Mouse (Mus musculus): ENCODE data around the gene Mtfp1. TPM values are rescaled to one million over a fixed set of nuclear protein-coding genes. Genes with fewer than 3 reads are reported as not detected.

The Mtfp1 gene
- polyA plus RNA-seq, 1 experiment from 2014 or later = 1.6 TPM

DNA sequence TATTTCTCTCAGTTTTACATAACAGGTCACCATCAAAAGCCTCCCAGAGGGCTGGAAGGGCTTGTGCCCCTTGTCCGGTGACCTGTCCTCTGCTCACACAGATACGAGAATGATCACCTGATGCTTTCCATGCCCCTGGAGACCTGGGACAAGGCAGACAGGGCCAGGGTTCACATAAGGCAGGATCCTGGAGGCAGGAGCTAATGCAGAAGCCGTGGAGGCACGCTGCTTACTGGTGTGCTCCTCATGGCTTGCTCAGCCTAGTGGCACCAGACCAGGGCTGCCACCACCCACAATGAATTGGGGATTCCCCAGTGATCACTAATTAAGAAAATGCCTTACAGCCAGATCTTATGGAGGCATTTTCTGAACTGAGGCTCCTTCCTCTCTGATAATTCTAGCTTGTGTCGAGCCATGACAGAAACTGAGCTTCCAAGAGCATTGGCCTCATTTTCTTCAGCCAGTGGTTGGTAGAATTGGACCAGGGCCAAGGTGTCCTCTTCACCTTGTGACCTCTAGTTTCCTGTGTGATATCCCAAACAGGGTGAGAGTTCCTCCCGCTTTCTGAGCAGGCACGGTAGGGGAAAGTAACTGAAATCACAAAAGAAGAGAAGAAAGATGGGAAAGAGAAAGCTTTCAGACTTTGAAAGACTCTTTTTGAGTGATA is 16.8 kb downstream of the Mtfp1 start:
- Histone ChIP-seq H3K27ac (no peak overlapping the region), H3K79me2 (ENCODE audit: inconsistent target) (no peaks in the 10 kb centered on the region), H3K36me3 (ENCODE audit: inconsistent target) (no peaks in the 10 kb centered on the region), H3K4me3 (ENCODE audit: inconsistent target) (no peak overlapping the region)
- WGBS (ENCODE audit: missing documents) = 92% methylated on average over 7 of the region's 7 CpGs

DNA sequence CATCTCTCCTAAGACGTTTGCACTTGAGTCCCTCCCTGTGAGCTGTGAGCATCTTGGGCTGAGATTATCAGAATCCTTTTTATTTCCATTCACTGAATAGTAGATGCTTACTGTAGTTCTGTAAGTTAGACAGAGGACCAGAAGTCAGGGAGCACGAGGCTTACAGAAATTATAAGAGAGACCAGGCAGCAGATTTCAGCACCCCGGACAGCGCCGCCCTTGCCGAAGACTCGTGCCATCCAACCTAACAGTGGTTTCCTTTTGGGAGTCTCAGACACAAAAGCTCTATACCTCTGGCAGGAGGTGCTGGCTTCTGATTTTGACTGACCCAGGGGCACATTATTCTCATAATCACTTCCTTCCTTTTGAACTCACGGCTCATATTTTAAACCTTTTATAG is 18.6 kb downstream of the Mtfp1 start:
- Histone ChIP-seq H3K4me3 (ENCODE audit: inconsistent target) (no peak overlapping the region), H3K79me2 (ENCODE audit: inconsistent target) (no peaks in the 10 kb centered on the region), H3K27ac (no peak overlapping the region), H3K36me3 (ENCODE audit: inconsistent target) (no peaks in the 10 kb centered on the region)
- 21% methylated on average over 8 of the region's 8 CpGs for WGBS (ENCODE audit: missing documents)

DNA sequence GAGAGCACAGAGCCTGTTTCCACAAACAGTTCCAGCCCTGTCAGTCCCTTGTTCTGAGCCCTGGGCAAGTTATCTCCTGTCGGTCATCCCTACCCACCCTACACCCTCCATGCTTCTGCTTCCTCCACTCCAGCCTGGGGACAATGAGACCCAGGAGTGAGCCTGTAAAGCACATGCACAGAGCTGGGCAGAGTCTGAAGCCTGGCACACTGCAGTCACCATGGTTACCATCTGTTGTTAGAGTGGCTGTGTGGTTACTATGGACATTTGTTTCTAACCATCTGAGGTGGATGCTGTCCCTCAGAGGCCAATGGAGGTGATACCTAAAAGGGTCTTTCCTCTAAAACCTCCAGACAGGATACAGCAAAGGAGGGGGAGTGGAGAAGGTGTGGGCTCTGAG is 25.6 kb downstream of the Mtfp1 start:
- Histone ChIP-seq H3K27ac (no peak overlapping the region), H3K36me3 (ENCODE audit: inconsistent target) (no peaks in the 10 kb centered on the region), H3K79me2 (ENCODE audit: inconsistent target) (no peaks in the 10 kb centered on the region), H3K4me3 (ENCODE audit: inconsistent target) (no peak overlapping the region)
- WGBS (ENCODE audit: missing documents) = 75% methylated on average over 1 of the region's 1 CpGs

DNA sequence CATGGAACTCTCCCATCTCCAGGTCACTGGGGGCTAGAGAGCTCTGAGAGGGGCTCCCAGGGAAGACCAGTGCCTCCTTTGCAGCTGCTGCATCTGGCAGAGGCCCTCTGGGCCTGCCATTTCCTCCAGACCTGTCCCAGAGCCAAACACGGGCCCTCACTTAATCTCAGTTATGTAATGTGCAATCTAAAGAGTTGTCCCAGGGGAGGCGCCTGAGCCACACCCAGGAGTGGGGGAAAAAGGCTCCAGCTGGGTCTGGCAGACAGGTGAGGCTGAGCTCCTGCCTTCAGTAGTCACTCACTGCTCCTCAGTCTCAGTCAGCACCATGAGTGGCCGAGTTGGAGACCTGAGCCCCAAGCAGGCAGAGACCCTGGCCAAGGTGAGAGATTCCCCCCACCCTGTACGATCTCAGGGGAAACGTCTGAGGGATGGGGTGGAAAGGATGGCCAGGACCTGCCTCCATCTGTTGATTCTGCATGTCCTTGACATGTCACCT is 30.6 kb downstream of the Mtfp1 start, which contains the start of gene Sec14l3:
Gene Sec14l3, plus strand, starts transcription at position 215 of the 496 bp plus-strand sequence.
- 64% methylated on average over 5 of the region's 5 CpGs for WGBS (ENCODE audit: missing documents)
- H3K79me2 ChIP-seq (ENCODE audit: inconsistent target) = no peaks in the 10 kb centered on the region
- no peak within 1 kb of the TSS for H3K4me3 ChIP-seq (ENCODE audit: inconsistent target)
- no peaks in the 10 kb centered on the region for H3K36me3 ChIP-seq (ENCODE audit: inconsistent target)
- no peak within 1 kb of the TSS for H3K27ac ChIP-seq

DNA sequence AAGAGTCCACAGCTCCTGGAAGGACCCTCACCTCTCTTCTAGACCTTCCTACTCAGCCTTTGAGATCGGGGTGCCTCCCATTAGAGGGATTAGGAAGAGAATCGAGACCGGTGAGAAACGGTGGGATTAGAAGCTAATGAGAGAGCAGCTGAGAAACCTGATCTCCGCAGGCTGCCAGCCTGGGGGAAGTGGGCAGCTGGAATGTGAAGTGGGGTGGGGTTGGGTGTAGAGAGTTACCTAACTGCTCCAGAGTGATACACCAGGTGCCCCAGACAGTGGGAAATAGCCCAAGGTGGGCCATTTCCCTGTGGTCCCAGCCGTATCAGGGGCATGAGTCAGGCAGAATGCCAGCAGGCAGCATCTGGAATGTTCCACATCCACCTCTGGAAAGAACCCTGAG is 32.3 kb downstream of the Mtfp1 start:
- no peaks in the 10 kb centered on the region for H3K79me2 ChIP-seq (ENCODE audit: inconsistent target)
- H3K36me3 ChIP-seq (ENCODE audit: inconsistent target) = no peaks in the 10 kb centered on the region
- H3K4me3 ChIP-seq (ENCODE audit: inconsistent target) = no peak overlapping the region
- no peak overlapping the region for H3K27ac ChIP-seq
- 77% methylated on average over 5 of the region's 6 CpGs for WGBS (ENCODE audit: missing documents)

DNA sequence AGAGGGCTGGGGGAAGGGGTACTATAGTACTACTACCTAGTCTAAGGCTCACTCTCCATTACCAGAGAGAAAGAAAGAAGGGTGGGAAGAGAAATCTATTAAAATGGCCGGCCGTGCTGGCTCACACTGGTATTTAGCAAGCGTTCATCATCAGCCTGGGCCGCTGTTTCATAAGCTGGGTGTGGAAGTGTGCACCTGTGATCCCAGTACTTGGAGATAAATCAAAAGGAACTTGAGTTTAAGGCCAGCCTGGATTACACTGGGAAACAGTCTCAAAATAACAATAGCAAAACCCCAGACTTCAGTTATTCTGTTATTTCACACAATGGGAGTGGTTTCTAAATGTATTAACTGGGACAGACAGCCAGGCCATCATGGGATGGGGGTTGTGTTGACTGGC is 32.7 kb downstream of the Mtfp1 start:
- Histone ChIP-seq H3K36me3 (ENCODE audit: inconsistent target) (no peaks in the 10 kb centered on the region), H3K4me3 (ENCODE audit: inconsistent target) (no peak overlapping the region), H3K79me2 (ENCODE audit: inconsistent target) (no peaks in the 10 kb centered on the region), H3K27ac (no peak overlapping the region)
- 100% methylated on average over 4 of the region's 4 CpGs for WGBS (ENCODE audit: missing documents)

DNA sequence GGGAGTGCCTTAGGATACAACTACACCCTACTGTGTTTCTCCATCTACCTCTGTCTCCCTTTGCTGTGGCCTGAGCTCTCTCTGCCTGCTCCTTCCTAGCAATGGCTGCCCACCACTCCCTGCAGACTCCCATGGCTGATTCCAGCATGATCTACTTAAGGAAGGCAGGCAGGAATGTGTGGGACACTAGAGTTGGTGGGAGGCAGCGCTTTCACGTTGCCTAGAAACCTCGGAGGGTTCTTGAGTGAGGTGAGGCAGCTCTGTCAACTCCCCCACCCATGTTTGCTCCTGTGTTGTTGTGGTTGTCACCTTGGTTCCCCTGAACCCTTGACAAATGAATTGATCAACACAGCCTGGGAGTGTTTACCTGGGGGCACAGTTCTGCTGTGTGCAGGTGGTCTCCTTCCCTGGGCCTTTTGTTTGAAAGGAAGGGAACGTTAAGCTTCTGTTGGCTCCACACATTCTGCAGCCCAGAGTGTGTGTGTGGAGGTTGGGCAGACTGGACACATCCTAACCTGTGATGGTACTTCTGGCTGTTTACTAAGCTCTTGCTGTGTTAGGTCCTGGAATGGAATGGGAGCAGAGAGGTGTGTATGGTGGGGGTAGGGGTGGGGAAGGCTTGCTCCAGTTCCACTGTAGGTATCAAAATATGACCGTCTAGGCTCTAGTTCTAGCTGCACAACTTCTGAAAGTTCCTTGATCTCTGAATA is 34.2 kb downstream of the Mtfp1 start:
- Histone ChIP-seq H3K4me3 (ENCODE audit: inconsistent target) (no peak overlapping the region), H3K27ac (no peak overlapping the region), H3K79me2 (ENCODE audit: inconsistent target) (no peaks in the 10 kb centered on the region), H3K36me3 (ENCODE audit: inconsistent target) (no peaks in the 10 kb centered on the region)
- WGBS (ENCODE audit: missing documents) = 96% methylated on average over 5 of the region's 5 CpGs

DNA sequence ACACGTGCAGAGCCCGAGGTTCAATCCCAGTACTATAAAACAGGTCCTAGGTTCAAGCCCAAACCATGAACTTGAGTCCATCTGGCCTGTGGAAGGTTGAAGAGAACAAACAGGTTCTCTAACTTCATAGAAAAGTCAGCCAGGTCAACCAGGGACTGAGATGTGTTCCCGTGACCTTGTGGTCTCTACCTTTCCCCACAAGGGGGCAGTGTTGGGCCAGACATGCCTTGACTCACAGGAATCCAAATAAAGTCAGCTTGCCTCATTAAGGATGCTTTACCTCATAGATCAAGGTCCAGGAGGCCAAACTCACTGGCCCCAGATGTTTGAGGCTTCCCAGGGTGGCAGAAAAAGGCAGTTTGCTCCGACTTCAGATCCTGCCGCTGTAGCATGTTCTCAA is 41.7 kb downstream of the Mtfp1 start:
- no peaks in the 10 kb centered on the region for H3K36me3 ChIP-seq (ENCODE audit: inconsistent target)
- no peak overlapping the region for H3K4me3 ChIP-seq (ENCODE audit: inconsistent target)
- H3K27ac ChIP-seq = no peak overlapping the region
- WGBS (ENCODE audit: missing documents) = 22% methylated on average over 5 of the region's 5 CpGs
- H3K79me2 ChIP-seq (ENCODE audit: inconsistent target) = no peaks in the 10 kb centered on the region

DNA sequence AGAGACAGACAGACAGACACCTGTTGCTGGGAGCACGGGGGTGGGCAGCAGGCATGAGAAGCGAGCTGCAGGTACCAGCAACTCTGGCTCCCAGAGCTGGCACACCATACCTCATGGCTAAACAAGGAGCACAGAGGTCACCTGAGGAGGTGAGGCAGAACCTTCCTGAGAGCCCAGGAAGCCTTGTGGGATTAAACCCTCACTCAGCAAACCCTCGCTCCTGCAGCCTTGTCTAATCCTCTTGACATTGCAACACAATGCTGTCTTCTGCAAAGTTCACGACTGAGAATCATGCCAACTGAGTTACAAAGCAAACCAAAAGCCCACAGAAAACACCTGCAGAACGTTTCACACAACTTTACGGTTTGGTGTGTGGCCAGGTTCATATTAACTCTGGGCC is 46.8 kb downstream of the Mtfp1 start:
- 91% methylated on average over 5 of the region's 6 CpGs for WGBS (ENCODE audit: missing documents)

DNA sequence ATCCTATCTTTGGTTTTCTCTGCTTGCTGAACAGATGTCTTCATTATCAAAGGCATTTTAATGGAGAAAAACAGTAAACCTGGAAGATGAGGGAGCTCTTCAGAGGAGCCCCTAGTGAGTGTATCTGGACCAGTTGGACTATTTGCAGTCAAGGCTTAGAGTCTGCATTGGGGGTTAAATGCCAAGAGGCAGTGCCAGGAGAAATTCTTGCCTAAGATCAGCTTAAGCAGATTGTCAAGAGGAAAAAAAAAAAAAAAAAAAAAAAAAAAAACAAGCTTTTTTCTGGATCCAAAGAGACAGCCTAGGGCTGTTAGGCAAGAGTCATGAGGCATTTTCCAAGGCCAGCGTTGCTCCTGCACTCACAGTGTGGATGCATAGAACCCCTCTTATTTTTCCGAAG is 47.5 kb downstream of the Mtfp1 start:
- Histone ChIP-seq H3K79me2 (ENCODE audit: inconsistent target) (no peaks in the 10 kb centered on the region), H3K4me3 (ENCODE audit: inconsistent target) (no peak overlapping the region), H3K36me3 (ENCODE audit: inconsistent target) (no peaks in the 10 kb centered on the region), H3K27ac (no peak overlapping the region)
- 93% methylated on average over 2 of the region's 2 CpGs for WGBS (ENCODE audit: missing documents)

More for the DNA sequence above, 46.8 kb downstream of the Mtfp1 start:
- Histone ChIP-seq H3K36me3 (ENCODE audit: inconsistent target) (no peaks in the 10 kb centered on the region), H3K27ac (no peak overlapping the region), H3K4me3 (ENCODE audit: inconsistent target) (no peak overlapping the region), H3K79me2 (ENCODE audit: inconsistent target) (no peaks in the 10 kb centered on the region)

DNA sequence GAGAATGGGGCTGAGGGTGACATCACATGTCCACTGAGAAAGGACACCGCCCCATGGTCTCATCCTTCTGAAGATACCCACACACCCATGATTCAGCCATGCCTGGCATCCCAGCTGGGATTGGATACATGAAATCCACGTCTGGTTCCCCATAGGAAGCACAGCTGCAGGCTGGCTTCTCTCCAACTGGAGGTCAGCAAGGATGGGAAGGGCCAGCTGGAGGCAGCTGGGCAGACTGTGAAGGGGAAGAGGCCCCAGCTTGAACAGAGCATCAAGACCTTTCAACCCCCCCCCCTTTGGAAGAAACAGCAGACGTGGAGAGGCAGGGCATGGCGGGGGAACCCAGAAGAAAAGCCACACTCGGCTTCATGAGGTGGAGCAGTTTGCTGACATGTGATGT is 48.7 kb downstream of the Mtfp1 start:
- Histone ChIP-seq H3K4me3 (ENCODE audit: inconsistent target) (no peak overlapping the region), H3K79me2 (ENCODE audit: inconsistent target) (no peaks in the 10 kb centered on the region), H3K27ac (no peak overlapping the region), H3K36me3 (ENCODE audit: inconsistent target) (no peaks in the 10 kb centered on the region)
- WGBS (ENCODE audit: missing documents) = 83% methylated on average over 5 of the region's 5 CpGs

DNA sequence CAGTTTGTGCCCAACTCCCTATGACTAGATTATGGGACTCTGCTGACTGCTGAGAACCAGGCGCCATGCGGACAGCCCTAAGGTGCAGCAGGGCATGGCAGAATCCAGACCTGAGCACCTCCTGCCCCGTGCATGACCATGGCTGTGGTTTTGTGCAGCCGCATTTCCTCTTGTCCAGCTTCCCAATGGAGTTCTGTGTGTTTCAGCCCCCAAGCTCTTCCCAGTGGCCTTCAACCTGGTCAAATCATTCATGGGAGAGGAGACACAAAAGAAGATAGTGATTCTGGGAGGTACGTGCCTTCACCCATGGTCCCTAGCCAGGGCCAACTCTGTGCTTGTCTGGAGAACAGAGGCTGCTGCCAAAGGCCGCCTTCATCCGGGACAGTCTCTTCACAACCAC is 52.2 kb downstream of the Mtfp1 start:
- WGBS (ENCODE audit: missing documents) = 86% methylated on average over 7 of the region's 7 CpGs
- no peak overlapping the region for H3K4me3 ChIP-seq (ENCODE audit: inconsistent target)
- H3K36me3 ChIP-seq (ENCODE audit: inconsistent target) = no peaks in the 10 kb centered on the region
- no peaks in the 10 kb centered on the region for H3K79me2 ChIP-seq (ENCODE audit: inconsistent target)
- H3K27ac ChIP-seq = no peak overlapping the region

Other genes with a start within 250 kb of the Mtfp1 start
- 11.1 to 28.2 TPM (median 13.4 TPM) in 3 replicates for gene Osbp2, start 231.5 kb downstream of the Mtfp1 start, polyA plus RNA-seq (2018)
- gene 4921536K21Rik, start 200.3 kb downstream of the Mtfp1 start, polyA plus RNA-seq (2018) = 0.23 to 0.27 TPM (median 0.26 TPM) in 3 replicates
- 1.5 to 2.8 TPM (median 1.5 TPM) in 3 replicates for gene Dusp18, start 200.2 kb downstream of the Mtfp1 start, polyA plus RNA-seq (2018)
- 7.6 to 21.0 TPM (median 11.5 TPM) in 3 replicates for gene Slc35e4, start 180.8 kb downstream of the Mtfp1 start, polyA plus RNA-seq (2018)
- 146 to 274 TPM (median 178 TPM) in 3 replicates for gene Tcn2, start 163.3 kb downstream of the Mtfp1 start, polyA plus RNA-seq (2018)
- 48.4 to 113 TPM (median 80.4 TPM) in 3 replicates for gene Pes1, start 131.5 kb downstream of the Mtfp1 start, polyA plus RNA-seq (2018)
- not detected in 3 replicates for gene 4930556J24Rik, start 118.7 kb downstream of the Mtfp1 start, polyA plus RNA-seq (2018)
- gene Gal3st1, start 111.8 kb downstream of the Mtfp1 start, polyA plus RNA-seq (2018) = not detected in 3 replicates
- not detected in 3 replicates for gene Sec14l4, start 64.0 kb downstream of the Mtfp1 start, polyA plus RNA-seq (2018)
- gene Sec14l3, start 30.6 kb downstream of the Mtfp1 start, polyA plus RNA-seq (2018) = not detected in 3 replicates
- gene Sec14l2, start 28.0 kb upstream of the Mtfp1 start, polyA plus RNA-seq (2018) = 0.12 to 0.22 TPM (median 0.15 TPM) in 3 replicates
- gene Rnf215, start 39.8 kb upstream of the Mtfp1 start, polyA plus RNA-seq (2018) = 7.0 to 14.0 TPM (median 11.5 TPM) in 3 replicates
- gene Ccdc157, start 64.8 kb upstream of the Mtfp1 start, polyA plus RNA-seq (2018) = 0.62 to 1.1 TPM (median 1.0 TPM) in 3 replicates
- 22.6 to 31.7 TPM (median 29.8 TPM) in 3 replicates for gene Sf3a1, start 64.9 kb upstream of the Mtfp1 start, polyA plus RNA-seq (2018)
- 9.4 to 23.8 TPM (median 16.5 TPM) in 3 replicates for gene Tbc1d10a, start 91.3 kb upstream of the Mtfp1 start, polyA plus RNA-seq (2018)
- gene Castor1, start 122.8 kb upstream of the Mtfp1 start, polyA plus RNA-seq (2018) = 2.2 to 3.4 TPM (median 2.2 TPM) in 3 replicates
- gene Osm, start 141.0 kb upstream of the Mtfp1 start, polyA plus RNA-seq (2018) = 9.4 to 10.8 TPM (median 9.9 TPM) in 3 replicates
- gene Lif, start 162.1 kb upstream of the Mtfp1 start, polyA plus RNA-seq (2018) = 0.06 to 0.14 TPM in 2 of 3 replicates, not detected in the other

All from macrophage (primary cell).